Mouse (Mus musculus) MEL (cell line): ENCODE data around the gene Fgfr2. TPM values are rescaled to one million over a fixed set of nuclear protein-coding genes. Genes with fewer than 3 reads are reported as not detected.

ENCODE experiments used
- DNase-seq: peaks from one replicate; pipeline ENCODE4 v3.0.0; 2011; ENCODE audit warnings: low read depth, low spot score
- H3K27ac ChIP-seq: 2 replicates; pipeline ENCODE4 v1.5.1; 2012; ENCODE audit warnings: low read depth, mild to moderate bottlenecking, control low read depth, low read length, moderate library complexity; ENCODE audit not compliant: control insufficient read depth
- H3K27me3 ChIP-seq, 2 experiments: fragments of 150-350 bp in 1 of 2; sonication (generic) in 1 of 2; 2 replicates each; pipeline ENCODE4 v1.6.1; 2012; ENCODE audit warnings: low read length in 2 of 2, mild to moderate bottlenecking in 2 of 2, improper control_type of control experiment in 1 of 2, moderate library complexity in 1 of 2; ENCODE audit not compliant: insufficient read depth in 2 of 2, control insufficient read depth in 1 of 2
- H3K36me3 ChIP-seq, 2 experiments: 2 replicates each; pipeline ENCODE4 v1.6.1; 2012 to 2014; ENCODE audit warnings: low read length in 2 of 2, improper control_type of control experiment in 1 of 2, inconsistent platforms in 1 of 2, mild to moderate bottlenecking in 1 of 2; ENCODE audit not compliant: insufficient read depth in 2 of 2, control insufficient read depth in 1 of 2
- H3K4me1 ChIP-seq, 2 experiments: fragments of 150-350 bp in 1 of 2; sonication (generic) in 1 of 2; 2 replicates each; pipeline ENCODE4 v1.6.1; 2012; ENCODE audit warnings: low read length in 2 of 2, improper control_type of control experiment in 1 of 2, mild to moderate bottlenecking in 1 of 2; ENCODE audit not compliant: insufficient read depth in 2 of 2, control insufficient read depth in 1 of 2
- H3K4me3 ChIP-seq, 2 experiments: fragments of 150-350 bp in 1 of 2; sonication (generic) in 1 of 2; 2 replicates each; pipeline ENCODE4 v1.5.1; 2012; ENCODE audit warnings: low read depth in 2 of 2, low read length in 2 of 2, mild to moderate bottlenecking in 2 of 2, moderate library complexity in 2 of 2, control low read depth in 1 of 2, improper control_type of control experiment in 1 of 2; ENCODE audit not compliant: control insufficient read depth in 1 of 2, insufficient read depth in 1 of 2
- H3K79me2 ChIP-seq: 2 replicates; pipeline ENCODE4 v1.6.1; 2012; ENCODE audit warnings: mild to moderate bottlenecking, low read length, moderate library complexity; ENCODE audit not compliant: control insufficient read depth, poor library complexity, insufficient read depth
- H3K9ac ChIP-seq: 2 replicates; pipeline ENCODE4 v1.6.1; 2012; ENCODE audit warnings: low read depth, mild to moderate bottlenecking, control low read depth, low read length, moderate library complexity; ENCODE audit not compliant: control insufficient read depth, poor library complexity, severe bottlenecking
- H3K9me3 ChIP-seq: fragments of 150-350 bp; sonication (generic); replicated peaks from 2 replicates; pipeline ENCODE4 v1.6.1; 2012; ENCODE audit warnings: mild to moderate bottlenecking, low read length, improper control_type of control experiment, moderate library complexity; ENCODE audit not compliant: insufficient read depth
- BHLHE40 ChIP-seq: IDR thresholded peaks from 2 replicates; pipeline ENCODE4 v1.6.1; 2012; ENCODE audit warnings: low read depth, mild to moderate bottlenecking, inconsistent platforms, low read length, improper control_type of control experiment, borderline replicate concordance
- CHD2 ChIP-seq: IDR thresholded peaks from 2 replicates; pipeline ENCODE4 v1.6.1; 2011; ENCODE audit warnings: low read length, improper control_type of control experiment
- CTCF ChIP-seq, 3 experiments: IDR thresholded peaks in 2 of 3; conservative IDR thresholded peaks in 1 of 3; 2 replicates each; pipeline ENCODE4 v1.5.1; 2011 to 2012; ENCODE audit warnings: low read length in 3 of 3, low read depth in 2 of 3, mild to moderate bottlenecking in 2 of 3, improper control_type of control experiment in 1 of 3, inconsistent platforms in 1 of 3, mixed read lengths in 1 of 3, moderate library complexity in 1 of 3; ENCODE audit not compliant: control insufficient read depth in 1 of 3, insufficient read depth in 1 of 3, poor library complexity in 1 of 3, severe bottlenecking in 1 of 3
- E2F4 ChIP-seq: IDR thresholded peaks from 2 replicates; pipeline ENCODE4 v1.6.1; 2011; ENCODE audit warnings: low read depth, low read length, improper control_type of control experiment, borderline replicate concordance
- ELF1 ChIP-seq: IDR thresholded peaks from 2 replicates; pipeline ENCODE4 v1.6.1; 2014; ENCODE audit warnings: low read depth, mild to moderate bottlenecking, inconsistent platforms, low read length, improper control_type of control experiment, moderate library complexity
- ETS1 ChIP-seq: IDR thresholded peaks from 2 replicates; pipeline ENCODE4 v1.6.1; 2012; ENCODE audit warnings: low read depth, mild to moderate bottlenecking, inconsistent platforms, low read length, improper control_type of control experiment, moderate library complexity
- HCFC1 ChIP-seq: IDR thresholded peaks from 2 replicates; pipeline ENCODE4 v1.6.1; 2012; ENCODE audit warnings: low read depth, mild to moderate bottlenecking, inconsistent platforms, low read length, improper control_type of control experiment, moderate library complexity
- KAT2A ChIP-seq: conservative IDR thresholded peaks from 2 replicates; pipeline ENCODE4 v1.6.1; 2012; ENCODE audit warnings: low read depth, low read length, improper control_type of control experiment, inconsistent platforms
- MAFK ChIP-seq: IDR thresholded peaks from 2 replicates; pipeline ENCODE4 v1.6.1; 2011; ENCODE audit warnings: low read depth, mild to moderate bottlenecking, low read length, improper control_type of control experiment, borderline replicate concordance
- MAX ChIP-seq: IDR thresholded peaks from 2 replicates; pipeline ENCODE4 v1.6.1; 2011; ENCODE audit warnings: low read length, improper control_type of control experiment
- MEF2A ChIP-seq: IDR thresholded peaks from 2 replicates; pipeline ENCODE4 v1.6.1; 2014; ENCODE audit warnings: low read depth, mild to moderate bottlenecking, inconsistent platforms, low read length, improper control_type of control experiment; ENCODE audit not compliant: poor library complexity, insufficient replicate concordance, severe bottlenecking; ENCODE audit errors: extremely low read depth
- MXI1 ChIP-seq: IDR thresholded peaks from 2 replicates; pipeline ENCODE4 v1.6.1; 2011; ENCODE audit warnings: mild to moderate bottlenecking, low read depth, low read length, improper control_type of control experiment
- MYB ChIP-seq: IDR thresholded peaks from 2 replicates; pipeline ENCODE4 v1.6.1; 2011; ENCODE audit warnings: mild to moderate bottlenecking, low read depth, low read length, improper control_type of control experiment
- NELFE ChIP-seq: IDR thresholded peaks from 2 replicates; pipeline ENCODE4 v1.6.1; 2011; ENCODE audit warnings: low read depth, low read length, improper control_type of control experiment
- NRF1 ChIP-seq: IDR thresholded peaks from 2 replicates; pipeline ENCODE4 v1.6.1; 2014; ENCODE audit warnings: low read depth, mild to moderate bottlenecking, inconsistent platforms, low read length, improper control_type of control experiment, moderate library complexity; ENCODE audit not compliant: poor library complexity, insufficient read depth, severe bottlenecking
- POLR2AphosphoS2 ChIP-seq: IDR thresholded peaks from 2 replicates; pipeline ENCODE4 v1.6.1; 2011; ENCODE audit warnings: low read length, improper control_type of control experiment
- SMC3 ChIP-seq: IDR thresholded peaks from 2 replicates; pipeline ENCODE4 v1.6.1; 2011; ENCODE audit warnings: low read depth, low read length, improper control_type of control experiment
- TAL1 ChIP-seq: IDR thresholded peaks from 2 replicates; pipeline ENCODE4 v1.6.1; 2012; ENCODE audit warnings: mild to moderate bottlenecking, inconsistent platforms, low read length, moderate library complexity, mixed read lengths
- USF1 ChIP-seq: IDR thresholded peaks from 2 replicates; pipeline ENCODE4 v1.6.1; 2014; ENCODE audit warnings: low read depth, mild to moderate bottlenecking, inconsistent platforms, low read length, improper control_type of control experiment, moderate library complexity
- USF2 ChIP-seq, 2 experiments: IDR thresholded peaks; 2 replicates each; pipeline ENCODE4 v1.6.1; 2011 to 2012; ENCODE audit warnings: improper control_type of control experiment in 2 of 2, low read length in 2 of 2, borderline replicate concordance in 1 of 2, inconsistent platforms in 1 of 2, low read depth in 1 of 2, mild to moderate bottlenecking in 1 of 2; ENCODE audit not compliant: insufficient read depth in 1 of 2
- ZC3H11A ChIP-seq: IDR thresholded peaks from 2 replicates; pipeline ENCODE4 v1.6.1; 2012; ENCODE audit warnings: low read depth, mild to moderate bottlenecking, inconsistent platforms, low read length, improper control_type of control experiment
- ZKSCAN1 ChIP-seq: IDR thresholded peaks from 2 replicates; pipeline ENCODE4 v1.6.1; 2012; ENCODE audit warnings: low read depth, mild to moderate bottlenecking, inconsistent platforms, low read length, improper control_type of control experiment, moderate library complexity
- ZMIZ1 ChIP-seq: IDR thresholded peaks from 2 replicates; pipeline ENCODE4 v1.6.1; 2012; ENCODE audit warnings: low read depth, mild to moderate bottlenecking, inconsistent platforms, low read length, improper control_type of control experiment, moderate library complexity
- ZNF384 ChIP-seq: IDR thresholded peaks from 2 replicates; pipeline ENCODE4 v1.6.1; 2012; ENCODE audit warnings: low read depth, mild to moderate bottlenecking, inconsistent platforms, low read length, improper control_type of control experiment
- polyA plus RNA-seq, 2 experiments: library from polyadenylated mRNA; stranded (reverse) in 1 of 2; unstranded in 1 of 2; fragments of >175 nt in 1 of 2; fragments of >200 nt in 1 of 2; gene quantifications; 2 replicates each; pipeline versions ENCODE4 v1.2.1 to v1.2.4; 2012; ENCODE audit warnings: low replicate concordance in 2 of 2, low read depth in 1 of 2; ENCODE audit not compliant: insufficient read length in 2 of 2, insufficient read depth in 1 of 2, missing spikeins in 1 of 2
- total RNA-seq: library from RNA; depleted of rRNA; stranded (reverse); fragments of 300-350 nt; gene quantifications from 2 replicates; pipeline ENCODE4 v1.2.3, GENCODE M21; 2012

Gene Fgfr2
- total and polyA plus RNA-seq, 3 experiments: not detected

- Histone ChIP-seq H3K4me1 (no peaks in the 10 kb centered on the region), H3K27ac (no peak overlapping the region), H3K36me3 (no peaks in the 10 kb centered on the region), H3K9ac (no peak overlapping the region), H3K9me3 (no peaks in the 10 kb centered on the region), H3K4me3 (no peak overlapping the region), H3K27me3 (no peaks in the 10 kb centered on the region), H3K79me2 (no peaks in the 10 kb centered on the region)
- TF ChIP-seq NELFE (no peak), ZC3H11A (no peak), BHLHE40 (no peak), ETS1 (no peak), MAFK (no peak), TAL1 (no peak), MYB (no peak), ZKSCAN1 (no peak), POLR2AphosphoS2 (no peak)
- no peak for DNase-seq
Measured at GRCm38 (mm10) chr7:130693800-130694193, 2429.4 kb downstream of the Fgfr2 start.

- TF ChIP-seq MYB (no peak), ZC3H11A (no peak), ELF1 (no peak), MEF2A (no peak)
- DNase-seq: no peak
- H3K9me3 ChIP-seq: no peaks in the 10 kb centered on the region
- H3K9ac ChIP-seq: no peak overlapping the region
- no peaks in the 10 kb centered on the region for H3K4me1 ChIP-seq
- no peaks in the 10 kb centered on the region for H3K79me2 ChIP-seq
- no peaks in the 10 kb centered on the region for H3K27me3 ChIP-seq
- no peaks in the 10 kb centered on the region for H3K36me3 ChIP-seq
- H3K4me3 ChIP-seq: no peak overlapping the region
- no peak overlapping the region for H3K27ac ChIP-seq
Measured at GRCm38 (mm10) chr7:130692943-130693799, 2430.0 kb downstream of the Fgfr2 start.

DNA sequence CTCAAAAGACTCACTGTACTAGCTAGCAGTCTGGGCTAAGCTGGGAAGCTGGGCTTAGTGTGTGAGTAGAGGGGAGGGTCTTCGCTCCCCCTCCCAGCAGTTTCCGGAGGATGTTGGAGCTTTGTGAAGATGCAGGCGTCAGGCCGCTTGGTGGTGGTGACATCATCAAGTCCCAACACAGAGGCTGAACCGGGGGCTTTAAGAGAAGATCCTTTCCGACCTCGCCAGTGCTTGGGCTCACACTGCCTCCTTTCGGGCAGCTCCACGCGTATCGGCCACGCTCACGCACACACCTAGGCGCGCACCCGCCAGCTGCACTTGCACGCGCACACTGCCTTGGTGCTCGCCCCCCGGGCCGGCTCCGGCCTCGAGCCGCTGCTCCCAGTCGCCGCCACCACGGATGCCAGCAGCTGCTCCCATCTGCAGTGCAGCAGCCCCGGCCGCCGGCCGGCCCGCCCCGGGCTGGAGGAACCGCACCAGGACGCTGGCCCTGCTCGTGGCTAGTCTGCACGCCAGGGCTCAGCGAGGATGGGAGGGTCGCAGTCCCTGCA lies 2430.7 kb downstream of the Fgfr2 start:
- Histone ChIP-seq H3K27ac (no peak overlapping the region), H3K79me2 (no peaks in the 10 kb centered on the region), H3K36me3 (no peaks in the 10 kb centered on the region), H3K27me3 (no peaks in the 10 kb centered on the region), H3K4me1 (no peaks in the 10 kb centered on the region), H3K9me3 (no peaks in the 10 kb centered on the region), H3K4me3 (no peak overlapping the region), H3K9ac (no peak overlapping the region)
- DNase-seq: no peak
- TF ChIP-seq BHLHE40: no peak
- TF ChIP-seq MAX: no peak
- no peak for TF ChIP-seq MXI1
- TF ChIP-seq E2F4: no peak
- TF ChIP-seq HCFC1: no peak
- no peak for TF ChIP-seq SMC3
- no peak for TF ChIP-seq NELFE
- no peak for TF ChIP-seq ZNF384
- TF ChIP-seq USF2 (IDR thresholded peaks at IDR 0.05; ENCODE audit: borderline replicate concordance in 1 of 2, insufficient read depth in 1 of 2, low read depth in 1 of 2, low read length in 2 of 2): no peak
- TF ChIP-seq ZMIZ1: no peak
- no peak for TF ChIP-seq NRF1
- no peak for TF ChIP-seq MYB
- TF ChIP-seq ELF1: no peak
- no peak for TF ChIP-seq CTCF (IDR thresholded peaks at IDR 0.05 in 2 of 3, conservative IDR thresholded peaks at IDR 0.05 in 1 of 3; ENCODE audit: control insufficient read depth in 1 of 3, insufficient read depth in 1 of 3, low read depth in 2 of 3, low read length in 3 of 3, poor library complexity in 1 of 3, severe bottlenecking in 1 of 3)
- no peak for TF ChIP-seq CHD2
- TF ChIP-seq POLR2AphosphoS2: no peak
- no peak for TF ChIP-seq USF1
- TF ChIP-seq KAT2A: no peak
